Mouse (Mus musculus) erythroblast, embryonic 14.5 days (primary cell): ENCODE measurements around the gene Cep164.

Experiments used
- GATA1 ChIP-seq: IDR thresholded peaks from 2 replicates; pipeline ENCODE4 v1.6.1; 2012; ENCODE audit warnings: low read length, inconsistent platforms, mixed read lengths
- TAL1 ChIP-seq: IDR thresholded peaks from 3 replicates; pipeline ENCODE4 v1.6.1; 2012; ENCODE audit warnings: low read length, inconsistent platforms, mixed read lengths

DNA sequence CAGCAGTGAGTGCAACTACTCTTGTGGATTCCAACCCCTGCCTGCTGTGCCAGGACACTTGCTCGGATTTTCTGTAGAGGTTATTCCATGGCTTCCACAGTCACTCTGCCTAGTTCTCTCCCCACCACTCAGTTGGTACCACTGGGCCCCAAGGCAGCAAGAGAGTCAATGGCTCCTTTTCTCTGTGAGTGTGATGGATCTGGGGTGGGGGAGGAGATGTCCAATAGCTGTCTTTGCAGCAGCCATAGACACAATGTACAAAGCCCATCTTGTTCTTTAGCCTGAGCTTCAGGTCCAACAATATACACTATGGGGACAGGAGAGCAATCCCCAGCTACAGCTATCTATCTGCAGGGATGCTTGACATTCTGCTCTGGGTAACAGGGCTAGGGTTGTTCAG lies 25.6 kb upstream of the Cep164 start:
- TF ChIP-seq GATA1 (no peak), TAL1 (no peak)
